Mouse (Mus musculus): Measurements from ENCODE around the gene Olfr1145. TPM values are rescaled to one million over a fixed set of nuclear protein-coding genes. Genes with fewer than 3 reads are reported as not detected.

The Olfr1145 gene
- not detected for total RNA-seq (2021)

GRCm38 (mm10) chr2:87809522-87809921 is at the start of gene Olfr1145:
Gene Olfr1145 (plus strand): TSS chr2:87809822.
- DNase-seq: no peak
- intact Hi-C loops (cut with DNase I): no loop called here

GRCm38 (mm10) chr2:87776143-87776542 is 33.5 kb upstream of the Olfr1145 start:
- intact Hi-C loops (cut with DNase I): no loop called here
- no peak for DNase-seq

GRCm38 (mm10) chr2:87779183-87779582 is 30.4 kb upstream of the Olfr1145 start, which contains the start of gene Olfr152:
Gene Olfr152 (plus strand): TSS chr2:87779483.
- intact Hi-C loops (cut with DNase I): no loop called here
- no peak for DNase-seq

GRCm38 (mm10) chr2:87800292-87800691 is 9.3 kb upstream of the Olfr1145 start, which contains the start of gene Olfr1143:
Gene Olfr1143 (plus strand): TSS chr2:87800592.
- intact Hi-C loops (cut with DNase I): no loop called here
- no peak for DNase-seq

GRCm38 (mm10) chr2:87830233-87830632 is 20.6 kb downstream of the Olfr1145 start, which contains the start of gene Olfr1148:
Gene Olfr1148 (plus strand): TSS chr2:87830533.
- no peak for DNase-seq
- intact Hi-C loops (cut with DNase I): no loop called here

- DNase-seq: no peak
- intact Hi-C loops (cut with DNase I): no loop called here
Observed at GRCm38 (mm10) chr2:87843693-87844092, 34.1 kb downstream of the Olfr1145 start, which contains the start of gene Olfr1150-ps1. Gene Olfr1150-ps1 (plus strand): TSS chr2:87843993.

GRCm38 (mm10) chr2:87855562-87855961 is 45.9 kb downstream of the Olfr1145 start, which contains the start of gene Olfr1151:
Gene Olfr1151 (plus strand): TSS chr2:87855862.
- intact Hi-C loops (cut with DNase I): no loop called here
- DNase-seq: no peak

Other genes starting within 250 kb of the Olfr1145 start
- not detected for gene Olfr1129, start 235.9 kb upstream of the Olfr1145 start, total RNA-seq (2021)
- gene Olfr1130, start 203.6 kb upstream of the Olfr1145 start, total RNA-seq (2021): not detected
- not detected for gene Olfr1131, start 182.7 kb upstream of the Olfr1145 start, total RNA-seq (2021)
- gene Olfr1132, start 172.3 kb upstream of the Olfr1145 start, total RNA-seq (2021): not detected
- gene Olfr1133, start 162.4 kb upstream of the Olfr1145 start, total RNA-seq (2021): not detected
- not detected for gene Olfr1134, start 151.4 kb upstream of the Olfr1145 start, total RNA-seq (2021)
- gene Olfr1135, start 136.2 kb upstream of the Olfr1145 start, total RNA-seq (2021): not detected
- gene Olfr1136, start 115.9 kb upstream of the Olfr1145 start, total RNA-seq (2021): not detected
- not detected for gene Olfr1137, start 96.6 kb upstream of the Olfr1145 start, total RNA-seq (2021)
- gene Olfr1138, start 69.8 kb upstream of the Olfr1145 start, total RNA-seq (2021): not detected
- not detected for gene Olfr1140, start 66.1 kb upstream of the Olfr1145 start, total RNA-seq (2021)
- gene Olfr1141, start 55.8 kb upstream of the Olfr1145 start, total RNA-seq (2021): not detected
- not detected for gene Olfr152, start 30.3 kb upstream of the Olfr1145 start, total RNA-seq (2021)
- gene Olfr1143, start 9.2 kb upstream of the Olfr1145 start, total RNA-seq (2021): not detected
- gene Olfr1148, start 20.7 kb downstream of the Olfr1145 start, total RNA-seq (2021): not detected
- not detected for gene Olfr1150-ps1, start 34.2 kb downstream of the Olfr1145 start, total RNA-seq (2021)
- gene Olfr1151, start 46.0 kb downstream of the Olfr1145 start, total RNA-seq (2021): not detected
- gene Olfr1152, start 56.7 kb downstream of the Olfr1145 start, total RNA-seq (2021): not detected
- gene Olfr1153, start 85.1 kb downstream of the Olfr1145 start, total RNA-seq (2021): not detected
- not detected for gene Olfr1154, start 95.3 kb downstream of the Olfr1145 start, total RNA-seq (2021)
- not detected for gene Olfr1155, start 135.3 kb downstream of the Olfr1145 start, total RNA-seq (2021)
- gene Olfr1156, start 143.3 kb downstream of the Olfr1145 start, total RNA-seq (2021): not detected
- not detected for gene Olfr1157, start 158.5 kb downstream of the Olfr1145 start, total RNA-seq (2021)
- not detected for gene Olfr74, start 164.8 kb downstream of the Olfr1145 start, total RNA-seq (2021)
- not detected for gene Olfr1158, start 180.3 kb downstream of the Olfr1145 start, total RNA-seq (2021)
- gene Olfr1160, start 198.4 kb downstream of the Olfr1145 start, total RNA-seq (2021): not detected
- not detected for gene Olfr1161, start 213.0 kb downstream of the Olfr1145 start, total RNA-seq (2021)
- not detected for gene Olfr73, start 227.9 kb downstream of the Olfr1145 start, total RNA-seq (2021)
- not detected for gene Olfr1162, start 241.3 kb downstream of the Olfr1145 start, total RNA-seq (2021)